ENCODE assay signal across 8 mouse cellular contexts in the genomic region with DNA sequence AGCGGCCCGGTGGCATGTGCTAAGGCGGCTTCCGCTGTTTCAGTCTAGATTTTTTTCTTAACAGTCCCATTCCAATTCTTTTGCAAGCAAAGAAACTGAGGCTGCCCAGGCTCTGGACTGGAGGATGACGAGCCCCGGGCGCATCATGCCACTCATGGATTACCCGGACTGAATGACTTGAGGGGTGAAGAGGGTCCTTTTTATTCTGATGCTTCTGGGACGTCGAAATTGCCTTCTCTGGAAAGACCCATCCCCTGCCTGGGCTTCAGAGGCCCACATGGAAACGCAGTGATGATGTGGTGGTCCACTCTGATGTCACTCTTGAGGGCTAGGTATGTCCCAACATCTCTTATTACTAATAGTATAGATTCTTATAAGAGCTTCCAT. TPM values are rescaled to one million over a fixed set of nuclear protein-coding genes. Genes with fewer than 3 reads are reported as not detected.
DNase-seq lines count a peak whose midpoint lies in the region; ATAC-seq and TF ChIP-seq lines count a peak whose summit lies in the region.

No protein-coding gene starts in this region.

- WGBS in kidney, postnatal 0 days, result 5% methylated on average over 11 of the region's 11 CpGs
- WGBS in embryonic facial prominence, embryonic 10.5 days, result 6% methylated on average over 11 of the region's 11 CpGs
- WGBS in hindbrain, embryonic 16.5 days, result 2% methylated on average over 11 of the region's 11 CpGs
- 3% methylated on average over 11 of the region's 11 CpGs for WGBS in midbrain, postnatal 0 days

- peak; percentile 4 for DNase-seq in kidney, postnatal 0 days (ENCODE audit: low spot score)
- DNase-seq in kidney, postnatal 14 days, result no peak
- DNase-seq in embryonic facial prominence, embryonic 10.5 days (ENCODE audit: low spot score), result no peak
- DNase-seq in midbrain, postnatal 0 days (ENCODE audit: low spot score), result peak; percentile 17
- DNase-seq in urinary bladder, postnatal 36 days (ENCODE audit: low spot score in 2 of 2), result no peak
- no peak for DNase-seq in ovary, postnatal 14 days (ENCODE audit: low spot score)
- no peak for DNase-seq in adrenal gland, adult (ENCODE audit: inconsistent age in 2 of 2, low spot score in 1 of 2)

- no peak for ATAC-seq in kidney, postnatal 0 days (replicated peaks; ENCODE audit: low FRiP score, low read depth)
- ATAC-seq in hindbrain, embryonic 16.5 days, result peak; percentile 65
- peak; percentile 53 for ATAC-seq in midbrain, postnatal 0 days (ENCODE audit: low FRiP score)

- H3K9me3 ChIP-seq in kidney, postnatal 0 days (replicated peaks; ENCODE audit: low read length), result no peaks in the 10 kb centered on the region
- H3K9me3 ChIP-seq in embryonic facial prominence, embryonic 10.5 days, result no peaks in the 10 kb centered on the region
- H3K9me3 ChIP-seq in hindbrain, embryonic 16.5 days (ENCODE audit: control insufficient read depth, low read length), result no peaks in the 10 kb centered on the region
- no peaks in the 10 kb centered on the region for H3K9me3 ChIP-seq in midbrain, postnatal 0 days (ENCODE audit: low read length)

- peak overlapping the region; percentile 74 for H3K4me2 ChIP-seq in kidney, postnatal 0 days (ENCODE audit: low read length)
- H3K4me2 ChIP-seq in hindbrain, embryonic 16.5 days (ENCODE audit: low read length), result peak overlapping the region; percentile 79
- H3K4me2 ChIP-seq in midbrain, postnatal 0 days (ENCODE audit: low read depth, low read length, poor library complexity, severe bottlenecking), result peak overlapping the region; percentile 75

- no peaks in the 10 kb centered on the region for H3K27me3 ChIP-seq in kidney, postnatal 0 days (ENCODE audit: insufficient read depth, low read length)
- no peaks in the 10 kb centered on the region for H3K27me3 ChIP-seq in embryonic facial prominence, embryonic 10.5 days (replicated peaks; ENCODE audit: low read depth, poor library complexity, severe bottlenecking)
- H3K27me3 ChIP-seq in hindbrain, embryonic 16.5 days (replicated peaks; ENCODE audit: control insufficient read depth, insufficient read depth, low read length), result no peaks in the 10 kb centered on the region
- no peaks in the 10 kb centered on the region for H3K27me3 ChIP-seq in midbrain, postnatal 0 days (ENCODE audit: insufficient read depth, low read length)

- no peaks in the 10 kb centered on the region for H3K36me3 ChIP-seq in kidney, postnatal 0 days (ENCODE audit: insufficient read depth, low read length)
- peaks cover 24% of the 10 kb centered on the region for H3K36me3 ChIP-seq in embryonic facial prominence, embryonic 10.5 days (replicated peaks)
- peaks cover 10% of the 10 kb centered on the region; the same call in 1 of the 2 replicates for H3K36me3 ChIP-seq in hindbrain, embryonic 16.5 days (ENCODE audit: control insufficient read depth, insufficient read depth, low read length)
- H3K36me3 ChIP-seq in midbrain, postnatal 0 days (ENCODE audit: insufficient read depth, low read length), result peaks cover 4% of the 10 kb centered on the region; the same call in 1 of the 2 replicates

- no peak overlapping the region for H3K27ac ChIP-seq in kidney, postnatal 0 days
- peak overlapping the region; percentile 94 for H3K27ac ChIP-seq in embryonic facial prominence, embryonic 10.5 days (replicated peaks)
- peak overlapping the region; percentile 84; the same call in 1 of the 2 replicates for H3K27ac ChIP-seq in hindbrain, embryonic 16.5 days (ENCODE audit: low read depth, low read length)
- H3K27ac ChIP-seq in midbrain, postnatal 0 days (ENCODE audit: low read depth, low read length), result peak overlapping the region; percentile 51

- H3K4me1 ChIP-seq in kidney, postnatal 0 days (replicated peaks; ENCODE audit: insufficient read depth, low read length), result no peaks in the 10 kb centered on the region
- peaks cover 15% of the 10 kb centered on the region for H3K4me1 ChIP-seq in embryonic facial prominence, embryonic 10.5 days
- no peaks in the 10 kb centered on the region; the same call in 1 of the 2 replicates for H3K4me1 ChIP-seq in hindbrain, embryonic 16.5 days (ENCODE audit: control insufficient read depth, insufficient read depth, low read depth, low read length)
- H3K4me1 ChIP-seq in midbrain, postnatal 0 days (ENCODE audit: insufficient read depth, low read length), result peaks cover 3% of the 10 kb centered on the region; the same call in 1 of the 2 replicates

- H3K9ac ChIP-seq in kidney, postnatal 0 days (ENCODE audit: low read depth, low read length), result peak overlapping the region; percentile 76
- peak overlapping the region; percentile 86 for H3K9ac ChIP-seq in hindbrain, embryonic 16.5 days (ENCODE audit: low read depth, low read length)
- H3K9ac ChIP-seq in midbrain, postnatal 0 days (replicated peaks; ENCODE audit: low read length, poor library complexity, severe bottlenecking), result peak overlapping the region; percentile 74

- TF ChIP-seq CTCF in kidney, postnatal 0 days (IDR thresholded peaks at IDR 0.05; ENCODE audit: low read depth), result 0 out of 2 replicates have a peak, but pooled peaks have one; percentile 0
- no peak for TF ChIP-seq CTCF in midbrain, postnatal 0 days (IDR thresholded peaks at IDR 0.05)

- peak overlapping the region; percentile 80 for H3K4me3 ChIP-seq in kidney, postnatal 0 days (replicated peaks; ENCODE audit: low read depth, low read length)
- peak overlapping the region; percentile 86 for H3K4me3 ChIP-seq in embryonic facial prominence, embryonic 10.5 days
- H3K4me3 ChIP-seq in hindbrain, embryonic 16.5 days (ENCODE audit: low read length), result peak overlapping the region; percentile 63
- peak overlapping the region; percentile 73 for H3K4me3 ChIP-seq in midbrain, postnatal 0 days (ENCODE audit: low read depth, low read length)

RNA-seq across cellular contexts. Expression of a gene that starts 0.3 kb away (rescaled TPM):
- polyA plus RNA-seq in kidney, postnatal 0 days (2015; fragmentation: Nextera tagmentation; extraction: Ambion mirVana), result 4.6 and 5.5 TPM in 2 replicates
- polyA plus RNA-seq in embryonic facial prominence, embryonic 10.5 days (2016; fragmentation: Nextera tagmentation; extraction: Ambion mirVana), result 21.7 and 26.2 TPM in 2 replicates
- 22.6 and 23.7 TPM in 2 replicates for polyA plus RNA-seq in hindbrain, embryonic 16.5 days (2015; fragmentation: Nextera tagmentation; extraction: Ambion mirVana)
- total RNA-seq in midbrain, postnatal 0 days (2014; rRNA removed), result 123 and 139 TPM in 2 replicates
- 17.2 and 19.3 TPM in 2 replicates for polyA plus RNA-seq in midbrain, postnatal 0 days (2015; fragmentation: Nextera tagmentation; extraction: Ambion mirVana)

RNA-seq across cellular contexts. Expression of a gene that starts 0.4 kb away (rescaled TPM):
- polyA plus RNA-seq in kidney, postnatal 0 days (2015; fragmentation: Nextera tagmentation; extraction: Ambion mirVana), result 23.3 and 25.7 TPM in 2 replicates
- polyA plus RNA-seq in embryonic facial prominence, embryonic 10.5 days (2016; fragmentation: Nextera tagmentation; extraction: Ambion mirVana), result 41.3 TPM in 2 replicates
- 29.1 and 29.9 TPM in 2 replicates for polyA plus RNA-seq in hindbrain, embryonic 16.5 days (2015; fragmentation: Nextera tagmentation; extraction: Ambion mirVana)
- 20.3 and 21.4 TPM in 2 replicates for total RNA-seq in midbrain, postnatal 0 days (2014; rRNA removed)
- polyA plus RNA-seq in midbrain, postnatal 0 days (2015; fragmentation: Nextera tagmentation; extraction: Ambion mirVana), result 25.8 and 25.9 TPM in 2 replicates

RNA-seq across cellular contexts. Expression of a gene that starts 37.5 kb away (rescaled TPM):
- not detected in 2 replicates for polyA plus RNA-seq in kidney, postnatal 0 days (2015; fragmentation: Nextera tagmentation; extraction: Ambion mirVana)
- not detected in 2 replicates for polyA plus RNA-seq in embryonic facial prominence, embryonic 10.5 days (2016; fragmentation: Nextera tagmentation; extraction: Ambion mirVana)
- polyA plus RNA-seq in hindbrain, embryonic 16.5 days (2015; fragmentation: Nextera tagmentation; extraction: Ambion mirVana), result 0.12 and 0.13 TPM in 2 replicates
- total RNA-seq in midbrain, postnatal 0 days (2014; rRNA removed), result not detected in 2 replicates
- polyA plus RNA-seq in midbrain, postnatal 0 days (2015; fragmentation: Nextera tagmentation; extraction: Ambion mirVana), result 0.16 TPM in 1 of 2 replicates, not detected in the other

Comparison
In these comparisons a context has a peak if more than half of its experiments do, and no peak if none do; other contexts are left out.
1. DNase-seq: peak in kidney, postnatal 0 days (single experiment) and midbrain, postnatal 0 days (single experiment); none in kidney, postnatal 14 days (single experiment), embryonic facial prominence, embryonic 10.5 days (single experiment), urinary bladder, postnatal 36 days (0 of 2), ovary, postnatal 14 days (single experiment) and adrenal gland, adult (0 of 2).
2. Peak in every context shown above with its lines, with median percentiles within 50 percentile points of each other: H3K4me2 ChIP-seq, H3K4me3 ChIP-seq and H3K9ac ChIP-seq.